Mouse (Mus musculus): Measurements from ENCODE around the gene Ntsr1. TPM values are rescaled to one million over a fixed set of nuclear protein-coding genes. Genes with fewer than 3 reads are reported as not detected.

Gene Ntsr1
- polyA plus RNA-seq (2012; ENCODE audit: insufficient read depth, insufficient read length, missing spikeins): not detected in 2 replicates

GRCm38 (mm10) chr2:180499741-180500140 lies at the start of gene Ntsr1:
Gene Ntsr1 (plus strand): TSS chr2:180499976.
- Histone ChIP-seq H3K27ac (replicated peaks; ENCODE audit: low read depth, low read length) (no peak within 1 kb of the TSS), H3K4me3 (ENCODE audit: insufficient read depth, low read depth, low read length) (no peak within 1 kb of the TSS), H3K4me1 (ENCODE audit: control insufficient read depth, insufficient read depth, insufficient read length, low read length) (no peaks in the 10 kb centered on the region)

GRCm38 (mm10) chr2:180450529-180450928 lies 49.2 kb upstream of the Ntsr1 start:
- Histone ChIP-seq H3K27ac (replicated peaks; ENCODE audit: low read depth, low read length) (no peak overlapping the region), H3K4me3 (ENCODE audit: insufficient read depth, low read depth, low read length) (no peak overlapping the region), H3K4me1 (ENCODE audit: control insufficient read depth, insufficient read depth, insufficient read length, low read length) (no peaks in the 10 kb centered on the region)

- Histone ChIP-seq H3K27ac (replicated peaks; ENCODE audit: low read depth, low read length) (0 out of 2 replicates have a peak within 1 kb of the TSS, but pooled peaks have one; percentile 46), H3K4me1 (ENCODE audit: control insufficient read depth, insufficient read depth, insufficient read length, low read length) (peaks cover 8% of the 10 kb centered on the region; the same call in 1 of the 2 replicates), H3K4me3 (ENCODE audit: insufficient read depth, low read depth, low read length) (peak within 1 kb of the TSS; percentile 67)
These were observed 43.8 kb upstream of the Ntsr1 start, which contains the start of gene Slco4a1 for GRCm38 (mm10) chr2:180455723-180456698. Gene Slco4a1 (plus strand): TSS chr2:180456245.

GRCm38 (mm10) chr2:180456705-180457104 lies 43.1 kb upstream of the Ntsr1 start:
- peak overlapping the region; percentile 67 for H3K4me3 ChIP-seq (ENCODE audit: insufficient read depth, low read depth, low read length)

GRCm38 (mm10) chr2:180457680-180458079 lies 42.1 kb upstream of the Ntsr1 start:
- Histone ChIP-seq H3K4me3 (ENCODE audit: insufficient read depth, low read depth, low read length) (no peak overlapping the region), H3K27ac (replicated peaks; ENCODE audit: low read depth, low read length) (no peak overlapping the region), H3K4me1 (ENCODE audit: control insufficient read depth, insufficient read depth, insufficient read length, low read length) (peaks cover 10% of the 10 kb centered on the region)

More at GRCm38 (mm10) chr2:180456705-180457104, 43.1 kb upstream of the Ntsr1 start:
- no peak overlapping the region for H3K27ac ChIP-seq (replicated peaks; ENCODE audit: low read depth, low read length)
- peaks cover 10% of the 10 kb centered on the region for H3K4me1 ChIP-seq (ENCODE audit: control insufficient read depth, insufficient read depth, insufficient read length, low read length)

GRCm38 (mm10) chr2:180459437-180459836 lies 40.3 kb upstream of the Ntsr1 start:
- peak overlapping the region; percentile 44; the same call in 1 of the 2 replicates for H3K27ac ChIP-seq (replicated peaks; ENCODE audit: low read depth, low read length)
- H3K4me1 ChIP-seq (ENCODE audit: control insufficient read depth, insufficient read depth, insufficient read length, low read length): peaks cover 10% of the 10 kb centered on the region
- no peak overlapping the region for H3K4me3 ChIP-seq (ENCODE audit: insufficient read depth, low read depth, low read length)

GRCm38 (mm10) chr2:180460801-180461200 lies 39.0 kb upstream of the Ntsr1 start:
- H3K4me1 ChIP-seq (ENCODE audit: control insufficient read depth, insufficient read depth, insufficient read length, low read length): peaks cover 10% of the 10 kb centered on the region
- H3K27ac ChIP-seq (replicated peaks; ENCODE audit: low read depth, low read length): no peak overlapping the region
- no peak overlapping the region for H3K4me3 ChIP-seq (ENCODE audit: insufficient read depth, low read depth, low read length)

GRCm38 (mm10) chr2:180462593-180462992 lies 37.2 kb upstream of the Ntsr1 start:
- Histone ChIP-seq H3K4me1 (ENCODE audit: control insufficient read depth, insufficient read depth, insufficient read length, low read length) (peaks cover 7% of the 10 kb centered on the region), H3K27ac (replicated peaks; ENCODE audit: low read depth, low read length) (no peak overlapping the region), H3K4me3 (ENCODE audit: insufficient read depth, low read depth, low read length) (no peak overlapping the region)

GRCm38 (mm10) chr2:180466505-180466904 lies 33.3 kb upstream of the Ntsr1 start:
- Histone ChIP-seq H3K4me3 (ENCODE audit: insufficient read depth, low read depth, low read length) (no peak overlapping the region), H3K4me1 (ENCODE audit: control insufficient read depth, insufficient read depth, insufficient read length, low read length) (peaks cover 8% of the 10 kb centered on the region; the same call in 1 of the 2 replicates), H3K27ac (replicated peaks; ENCODE audit: low read depth, low read length) (no peak overlapping the region)

GRCm38 (mm10) chr2:180468871-180469270 lies 30.9 kb upstream of the Ntsr1 start:
- Histone ChIP-seq H3K27ac (replicated peaks; ENCODE audit: low read depth, low read length) (peak overlapping the region; percentile 53), H3K4me1 (ENCODE audit: control insufficient read depth, insufficient read depth, insufficient read length, low read length) (peaks cover 8% of the 10 kb centered on the region; the same call in 1 of the 2 replicates), H3K4me3 (ENCODE audit: insufficient read depth, low read depth, low read length) (no peak overlapping the region)

- peaks cover 8% of the 10 kb centered on the region; the same call in 1 of the 2 replicates for H3K4me1 ChIP-seq (ENCODE audit: control insufficient read depth, insufficient read depth, insufficient read length, low read length)
- H3K4me3 ChIP-seq (ENCODE audit: insufficient read depth, low read depth, low read length): no peak overlapping the region
- peak overlapping the region; percentile 51; the same call in 1 of the 2 replicates for H3K27ac ChIP-seq (replicated peaks; ENCODE audit: low read depth, low read length)
These were observed 30.0 kb upstream of the Ntsr1 start for GRCm38 (mm10) chr2:180469768-180470167.

- no peak overlapping the region for H3K27ac ChIP-seq (replicated peaks; ENCODE audit: low read depth, low read length)
- H3K4me3 ChIP-seq (ENCODE audit: insufficient read depth, low read depth, low read length): no peak overlapping the region
- H3K4me1 ChIP-seq (ENCODE audit: control insufficient read depth, insufficient read depth, insufficient read length, low read length): peaks cover 8% of the 10 kb centered on the region; the same call in 1 of the 2 replicates
These were observed 27.3 kb upstream of the Ntsr1 start for GRCm38 (mm10) chr2:180472306-180473079.

- Histone ChIP-seq H3K27ac (replicated peaks; ENCODE audit: low read depth, low read length) (no peak overlapping the region), H3K4me3 (ENCODE audit: insufficient read depth, low read depth, low read length) (no peak overlapping the region), H3K4me1 (ENCODE audit: control insufficient read depth, insufficient read depth, insufficient read length, low read length) (peaks cover 8% of the 10 kb centered on the region; the same call in 1 of the 2 replicates)
These were observed 26.7 kb upstream of the Ntsr1 start for GRCm38 (mm10) chr2:180473080-180473440.

- H3K4me1 ChIP-seq (ENCODE audit: control insufficient read depth, insufficient read depth, insufficient read length, low read length): no peaks in the 10 kb centered on the region
- no peak overlapping the region for H3K4me3 ChIP-seq (ENCODE audit: insufficient read depth, low read depth, low read length)
- no peak overlapping the region for H3K27ac ChIP-seq (replicated peaks; ENCODE audit: low read depth, low read length)
These were observed 24.9 kb upstream of the Ntsr1 start for GRCm38 (mm10) chr2:180474864-180475263.

GRCm38 (mm10) chr2:180482274-180482673 lies 17.5 kb upstream of the Ntsr1 start:
- no peak overlapping the region for H3K27ac ChIP-seq (replicated peaks; ENCODE audit: low read depth, low read length)
- H3K4me3 ChIP-seq (ENCODE audit: insufficient read depth, low read depth, low read length): no peak overlapping the region
- no peaks in the 10 kb centered on the region for H3K4me1 ChIP-seq (ENCODE audit: control insufficient read depth, insufficient read depth, insufficient read length, low read length)

Measured in brown adipose tissue, adult 24 weeks (tissue).